Mouse (Mus musculus): Measurements from ENCODE around the gene Sv2a. TPM values are rescaled to one million over a fixed set of nuclear protein-coding genes. Genes with fewer than 3 reads are reported as not detected.
A peak's percentile ranks its signal among the peaks of the same experiment; 100 is the strongest.

Gene Sv2a
- polyA plus RNA-seq, 1 experiment, result 136 TPM

GRCm38 (mm10) chr3:96178427-96178826 is 2.5 kb upstream of the Sv2a start:
- no peak for DNase-seq (ENCODE audit: low read depth)
- TF ChIP-seq POLR2A (IDR thresholded peaks at IDR 0.05; ENCODE audit: borderline replicate concordance, extremely low read depth, insufficient read depth, insufficient read length, poor library complexity, severe bottlenecking), result no peak
- no peak for TF ChIP-seq CTCF (IDR thresholded peaks at IDR 0.05; ENCODE audit: borderline replicate concordance, extremely low read depth, insufficient read depth, insufficient read length)

GRCm38 (mm10) chr3:96178902-96179301 is 2.0 kb upstream of the Sv2a start:
- no peak for DNase-seq (ENCODE audit: low read depth)
- TF ChIP-seq CTCF (IDR thresholded peaks at IDR 0.05; ENCODE audit: borderline replicate concordance, extremely low read depth, insufficient read depth, insufficient read length) (no peak), POLR2A (IDR thresholded peaks at IDR 0.05; ENCODE audit: borderline replicate concordance, extremely low read depth, insufficient read depth, insufficient read length, poor library complexity, severe bottlenecking) (no peak)

- DNase-seq (ENCODE audit: low read depth), result no peak
- TF ChIP-seq CTCF (IDR thresholded peaks at IDR 0.05; ENCODE audit: borderline replicate concordance, extremely low read depth, insufficient read depth, insufficient read length) (no peak), POLR2A (IDR thresholded peaks at IDR 0.05; ENCODE audit: borderline replicate concordance, extremely low read depth, insufficient read depth, insufficient read length, poor library complexity, severe bottlenecking) (no peak)
Observed at GRCm38 (mm10) chr3:96179531-96179930, 1.4 kb upstream of the Sv2a start.

- DNase-seq (ENCODE audit: low read depth), result peak; percentile 43
- TF ChIP-seq POLR2A (IDR thresholded peaks at IDR 0.05; ENCODE audit: borderline replicate concordance, extremely low read depth, insufficient read depth, insufficient read length, poor library complexity, severe bottlenecking), result no peak
- TF ChIP-seq CTCF (IDR thresholded peaks at IDR 0.05; ENCODE audit: borderline replicate concordance, extremely low read depth, insufficient read depth, insufficient read length), result no peak
Observed at GRCm38 (mm10) chr3:96181510-96182381, 795 bp downstream of the Sv2a start.

- no peak for DNase-seq (ENCODE audit: low read depth)
Observed at GRCm38 (mm10) chr3:96182382-96182776, 1.4 kb downstream of the Sv2a start.

GRCm38 (mm10) chr3:96192977-96193376 is 12.0 kb downstream of the Sv2a start:
- DNase-seq (ENCODE audit: low read depth), result no peak
- TF ChIP-seq POLR2A (IDR thresholded peaks at IDR 0.05; ENCODE audit: borderline replicate concordance, extremely low read depth, insufficient read depth, insufficient read length, poor library complexity, severe bottlenecking) (no peak), CTCF (IDR thresholded peaks at IDR 0.05; ENCODE audit: borderline replicate concordance, extremely low read depth, insufficient read depth, insufficient read length) (no peak)

More at GRCm38 (mm10) chr3:96182382-96182776, 1.4 kb downstream of the Sv2a start:
- TF ChIP-seq POLR2A (IDR thresholded peaks at IDR 0.05; ENCODE audit: borderline replicate concordance, extremely low read depth, insufficient read depth, insufficient read length, poor library complexity, severe bottlenecking) (no peak), CTCF (IDR thresholded peaks at IDR 0.05; ENCODE audit: borderline replicate concordance, extremely low read depth, insufficient read depth, insufficient read length) (no peak)

GRCm38 (mm10) chr3:96194966-96195365 is 14.0 kb downstream of the Sv2a start:
- no peak for TF ChIP-seq POLR2A (IDR thresholded peaks at IDR 0.05; ENCODE audit: borderline replicate concordance, extremely low read depth, insufficient read depth, insufficient read length, poor library complexity, severe bottlenecking)
- no peak for TF ChIP-seq CTCF (IDR thresholded peaks at IDR 0.05; ENCODE audit: borderline replicate concordance, extremely low read depth, insufficient read depth, insufficient read length)
- no peak for DNase-seq (ENCODE audit: low read depth)

- TF ChIP-seq POLR2A (IDR thresholded peaks at IDR 0.05; ENCODE audit: borderline replicate concordance, extremely low read depth, insufficient read depth, insufficient read length, poor library complexity, severe bottlenecking) (no peak), CTCF (IDR thresholded peaks at IDR 0.05; ENCODE audit: borderline replicate concordance, extremely low read depth, insufficient read depth, insufficient read length) (0 out of 2 replicates have a peak, but pooled peaks have one; percentile 11)
- DNase-seq (ENCODE audit: low read depth), result no peak
Observed at GRCm38 (mm10) chr3:96195616-96196313, 14.8 kb downstream of the Sv2a start.

- DNase-seq (ENCODE audit: low read depth), result no peak
- no peak for TF ChIP-seq CTCF (IDR thresholded peaks at IDR 0.05; ENCODE audit: borderline replicate concordance, extremely low read depth, insufficient read depth, insufficient read length)
- TF ChIP-seq POLR2A (IDR thresholded peaks at IDR 0.05; ENCODE audit: borderline replicate concordance, extremely low read depth, insufficient read depth, insufficient read length, poor library complexity, severe bottlenecking), result no peak
Observed at GRCm38 (mm10) chr3:96196437-96197128, 15.6 kb downstream of the Sv2a start.

GRCm38 (mm10) chr3:96197129-96197749 is 16.3 kb downstream of the Sv2a start:
- DNase-seq (ENCODE audit: low read depth), result peak; percentile 98

More at GRCm38 (mm10) chr3:96197129-96197749, 16.3 kb downstream of the Sv2a start:
- TF ChIP-seq POLR2A (IDR thresholded peaks at IDR 0.05; ENCODE audit: borderline replicate concordance, extremely low read depth, insufficient read depth, insufficient read length, poor library complexity, severe bottlenecking), result peak; percentile 72; the same call in 1 of the 2 replicates
- no peak for TF ChIP-seq CTCF (IDR thresholded peaks at IDR 0.05; ENCODE audit: borderline replicate concordance, extremely low read depth, insufficient read depth, insufficient read length)

Measured in brain, embryonic 14.5 days (tissue).